Mouse (Mus musculus) induced T-regulatory cell, adult 2 months (primary cell): ENCODE data around the gene Cyp1a1.
"Not testable (repeated sequence)": the region's sequence is repeated elsewhere in the genome, so short reads cannot be mapped to it uniquely, and the experiment has no call there.

Experiments used
- DNase-seq: peaks from one replicate; pipeline ENCODE4 v3.0.0-alpha.2; 2012; ENCODE audit warnings: low read depth

Gene Cyp1a1

GRCm38 (mm10) chr9:57698466-57699150, 10.9 kb downstream of the Cyp1a1 start:
- no peak for DNase-seq

GRCm38 (mm10) chr9:57706496-57706895, 18.8 kb downstream of the Cyp1a1 start:
- DNase-seq = no peak

- DNase-seq = peak; percentile 95
Observed at GRCm38 (mm10) chr9:57708068-57708719, 20.5 kb downstream of the Cyp1a1 start, which contains the start of gene Edc3. TSS of gene Edc3 (plus strand) at chr9:57708540.

GRCm38 (mm10) chr9:57708720-57709274, 21.1 kb downstream of the Cyp1a1 start:
- no peak for DNase-seq

GRCm38 (mm10) chr9:57710214-57710613, 22.5 kb downstream of the Cyp1a1 start:
- not testable (repeated sequence) for DNase-seq

- DNase-seq = peak; percentile 46
Observed at GRCm38 (mm10) chr9:57712194-57712593, 24.5 kb downstream of the Cyp1a1 start.

- no peak for DNase-seq
Observed at GRCm38 (mm10) chr9:57718408-57718807, 30.7 kb downstream of the Cyp1a1 start.

- no peak for DNase-seq
Observed at GRCm38 (mm10) chr9:57720736-57721135, 33.0 kb downstream of the Cyp1a1 start.

- no peak for DNase-seq
Observed at GRCm38 (mm10) chr9:57722371-57722770, 34.6 kb downstream of the Cyp1a1 start.

GRCm38 (mm10) chr9:57723315-57723715, 35.6 kb downstream of the Cyp1a1 start:
- no peak for DNase-seq

- DNase-seq = no peak
Observed at GRCm38 (mm10) chr9:57723796-57724195, 36.1 kb downstream of the Cyp1a1 start.

GRCm38 (mm10) chr9:57724701-57725100, 37.0 kb downstream of the Cyp1a1 start:
- no peak for DNase-seq

GRCm38 (mm10) chr9:57728312-57728711, 40.6 kb downstream of the Cyp1a1 start:
- DNase-seq = no peak

- DNase-seq = no peak
Observed at GRCm38 (mm10) chr9:57733606-57734005, 45.9 kb downstream of the Cyp1a1 start.

- DNase-seq = no peak
Observed at GRCm38 (mm10) chr9:57739863-57740262, 52.1 kb downstream of the Cyp1a1 start.

GRCm38 (mm10) chr9:57744462-57745091, 56.8 kb downstream of the Cyp1a1 start:
- peak; percentile 83 for DNase-seq

- DNase-seq = no peak
Observed at GRCm38 (mm10) chr9:57747067-57747466, 59.3 kb downstream of the Cyp1a1 start.

GRCm38 (mm10) chr9:57748137-57748536, 60.4 kb downstream of the Cyp1a1 start:
- DNase-seq = peak; percentile 1

- peak; percentile 3 for DNase-seq
Observed at GRCm38 (mm10) chr9:57748831-57749230, 61.1 kb downstream of the Cyp1a1 start.

GRCm38 (mm10) chr9:57750901-57751300, 63.2 kb downstream of the Cyp1a1 start:
- peak; percentile 4 for DNase-seq
